Comparison of ENCODE assay signal across 8 mouse cellular contexts in the genomic region with DNA sequence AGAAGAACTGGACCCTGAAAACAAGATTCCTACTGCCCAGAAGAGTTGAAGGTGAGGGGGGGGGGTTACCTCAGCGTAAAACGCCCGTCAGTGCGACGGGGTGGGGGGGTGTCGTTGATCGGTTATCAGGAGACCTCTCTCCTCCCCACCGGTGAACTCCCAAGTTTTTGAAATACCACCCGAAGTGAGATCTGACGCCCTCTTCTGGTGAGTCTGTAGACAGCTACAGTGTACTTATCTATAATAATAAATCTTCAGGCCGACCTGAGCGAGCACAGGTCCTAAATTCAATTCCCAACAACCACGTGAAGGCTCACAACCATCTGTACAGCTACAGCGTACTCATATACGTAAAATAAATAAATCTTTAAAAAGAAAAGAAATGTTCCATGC. TPM values are rescaled to one million over a fixed set of nuclear protein-coding genes. Genes with fewer than 3 reads are reported as not detected.
DNase-seq lines count a peak whose midpoint lies in the region; ATAC-seq and TF ChIP-seq lines count a peak whose summit lies in the region.

No protein-coding gene starts in this region.

- H3K9ac ChIP-seq in limb, embryonic 12.5 days (replicated peaks), result no peak overlapping the region
- no peak overlapping the region; the same call in 1 of the 2 replicates for H3K9ac ChIP-seq in stomach, postnatal 0 days (ENCODE audit: low read length)

- no peak overlapping the region; the same call in 1 of the 2 replicates for H3K27ac ChIP-seq in testis, adult 2 months (ENCODE audit: control insufficient read depth, insufficient read depth, low read depth, low read length)
- H3K27ac ChIP-seq in limb, embryonic 12.5 days, result no peak overlapping the region
- no peak overlapping the region for H3K27ac ChIP-seq in stomach, postnatal 0 days (replicated peaks)

- no peak for TF ChIP-seq EP300 in stomach, postnatal 0 days (optimal IDR thresholded peaks at IDR 0.05)

- 0 out of 2 replicates have a peak, but pooled peaks cover 7% of the 10 kb centered on the region for H3K9me3 ChIP-seq in limb, embryonic 12.5 days
- no peaks in the 10 kb centered on the region for H3K9me3 ChIP-seq in stomach, postnatal 0 days (ENCODE audit: control insufficient read depth, low read length)

- peaks cover 10% of the 10 kb centered on the region for H3K4me1 ChIP-seq in testis, adult 2 months (ENCODE audit: control insufficient read depth, insufficient read depth, low read length)
- peaks cover 8% of the 10 kb centered on the region for H3K4me1 ChIP-seq in limb, embryonic 12.5 days (replicated peaks)
- H3K4me1 ChIP-seq in stomach, postnatal 0 days (replicated peaks; ENCODE audit: control insufficient read depth, insufficient read depth), result peaks cover 3% of the 10 kb centered on the region; the same call in 1 of the 2 replicates

- WGBS in limb, embryonic 12.5 days, result 86% methylated on average over 15 of the region's 15 CpGs
- 82% methylated on average over 15 of the region's 15 CpGs for WGBS in stomach, postnatal 0 days

- no peaks in the 10 kb centered on the region for H3K27me3 ChIP-seq in testis, adult 2 months (ENCODE audit: control insufficient read depth, insufficient read depth, low read length)
- H3K27me3 ChIP-seq in limb, embryonic 12.5 days, result peaks cover 4% of the 10 kb centered on the region; the same call in 1 of the 2 replicates
- no peaks in the 10 kb centered on the region for H3K27me3 ChIP-seq in stomach, postnatal 0 days (ENCODE audit: control insufficient read depth, insufficient read depth, low read length)

- TF ChIP-seq CTCF in testis, adult 2 months (IDR thresholded peaks at IDR 0.05; ENCODE audit: control insufficient read depth, insufficient read depth, insufficient replicate concordance, low read depth, low read length), result no peak
- peak; percentile 39 for TF ChIP-seq CTCF in stomach, postnatal 0 days (IDR thresholded peaks at IDR 0.05; ENCODE audit: low read depth)

- no peak for ATAC-seq in limb, embryonic 12.5 days (ENCODE audit: insufficient number of reproducible peaks, insufficient read depth, low FRiP score, low TSS enrichment, low read depth)
- ATAC-seq in stomach, postnatal 0 days (ENCODE audit: low FRiP score, low TSS enrichment), result no peak

- no peaks in the 10 kb centered on the region for H3K36me3 ChIP-seq in testis, adult 2 months (ENCODE audit: control insufficient read depth, insufficient read depth, low read length)
- peaks cover 47% of the 10 kb centered on the region for H3K36me3 ChIP-seq in limb, embryonic 12.5 days
- peaks cover 17% of the 10 kb centered on the region for H3K36me3 ChIP-seq in stomach, postnatal 0 days (ENCODE audit: control insufficient read depth, insufficient read depth, low read length)

- peak overlapping the region; percentile 70 for H3K4me2 ChIP-seq in limb, embryonic 12.5 days
- H3K4me2 ChIP-seq in stomach, postnatal 0 days (replicated peaks; ENCODE audit: low read depth), result peak overlapping the region; percentile 86; the same call in 1 of the 2 replicates

- DNase-seq in adrenal gland, postnatal 14 days, result peak; percentile 4
- DNase-seq in adrenal gland, postnatal 25 days, result no peak
- no peak for DNase-seq in testis, postnatal 14 days (ENCODE audit: low spot score)
- no peak for DNase-seq in stomach, postnatal 0 days (ENCODE audit: low spot score)
- no peak for DNase-seq in urinary bladder, postnatal 10 days (ENCODE audit: low spot score)
- no peak for DNase-seq in cerebellum, postnatal 25 days

- no peak for TF ChIP-seq POLR2A in testis, adult 2 months (IDR thresholded peaks at IDR 0.05; ENCODE audit: control insufficient read depth, low read depth, low read length)

- H3K4me3 ChIP-seq in testis, adult 2 months (ENCODE audit: control insufficient read depth, low read depth, low read length), result peak overlapping the region; percentile 85
- no peak overlapping the region for H3K4me3 ChIP-seq in limb, embryonic 12.5 days (replicated peaks)
- H3K4me3 ChIP-seq in stomach, postnatal 0 days (ENCODE audit: low read depth, low read length), result no peak overlapping the region

RNA-seq across cellular contexts. Expression of a gene that starts 1.4 kb away (rescaled TPM):
- 160 and 163 TPM in 2 replicates for total RNA-seq in adrenal gland, postnatal 14 days (2021)
- 153 and 194 TPM in 2 replicates for total RNA-seq in adrenal gland, postnatal 25 days (2021)
- 637 and 782 TPM in 2 replicates for polyA plus RNA-seq in testis, adult 2 months (2012; rRNA removed)
- polyA plus RNA-seq in limb, embryonic 12.5 days (2016; fragmentation: Nextera tagmentation; extraction: Ambion mirVana), result 293 and 299 TPM in 2 replicates
- 245 and 246 TPM in 2 replicates for polyA plus RNA-seq in stomach, postnatal 0 days (2015; fragmentation: Nextera tagmentation; extraction: Ambion mirVana)

RNA-seq across cellular contexts. Expression of a gene that starts 49.0 kb away (rescaled TPM):
- 58.0 and 66.5 TPM in 2 replicates for total RNA-seq in adrenal gland, postnatal 14 days (2021)
- 46.2 and 49.0 TPM in 2 replicates for total RNA-seq in adrenal gland, postnatal 25 days (2021)
- 5.3 and 5.4 TPM in 2 replicates for polyA plus RNA-seq in testis, adult 2 months (2012; rRNA removed)
- polyA plus RNA-seq in limb, embryonic 12.5 days (2016; fragmentation: Nextera tagmentation; extraction: Ambion mirVana), result 9.3 and 10.5 TPM in 2 replicates
- 22.0 and 24.0 TPM in 2 replicates for polyA plus RNA-seq in stomach, postnatal 0 days (2015; fragmentation: Nextera tagmentation; extraction: Ambion mirVana)
